ENCODE assay signal across 27 mouse cellular contexts in genomic region chr12:28288376-28288896, GRCm38 (mm10).
"Had no signal": no experiment of that assay in that cellular context is flagged by ENCODE, and none has a peak within 500 bp of the region (broad histone marks: within the 10 kb centered on the region; RNA-seq: fewer than 3 reads in every experiment).

No protein-coding gene starts in this region.

- H3K4me1 ChIP-seq: heart, embryonic 13.5 days; heart, embryonic 15.5 days; hindbrain, embryonic 13.5 days; hindbrain, embryonic 15.5 days; kidney, embryonic 15.5 days; limb, embryonic 13.5 days; limb, embryonic 15.5 days; liver, embryonic 12.5 days had no signal

- H3K27me3 ChIP-seq: heart, embryonic 13.5 days; heart, embryonic 15.5 days; hindbrain, embryonic 13.5 days; hindbrain, embryonic 15.5 days; kidney, embryonic 15.5 days; limb, embryonic 13.5 days; limb, embryonic 15.5 days; liver, embryonic 12.5 days had no signal

- ATAC-seq: hindbrain, postnatal 0 days; intestine, embryonic 16.5 days; liver, embryonic 12.5 days had no signal

- H3K4me3 ChIP-seq: gastrocnemius, adult 2 months; heart, adult 2 months; heart, embryonic 13.5 days; heart, embryonic 15.5 days; hindbrain, embryonic 13.5 days; hindbrain, embryonic 15.5 days; kidney, embryonic 15.5 days; limb, embryonic 13.5 days; limb, embryonic 15.5 days; liver, embryonic 12.5 days had no signal

- DNase-seq: gastrocnemius, adult 2 months; gastrocnemius, postnatal 10 days; gastrocnemius, postnatal 25 days; heart, adult 2 months; heart, postnatal 4 days; kidney, adult 11 months; kidney, adult 2 months; kidney, adult 9 months; kidney, postnatal 14 days; kidney, postnatal 36 days; layer of hippocampus, adult 9-11 months; layer of hippocampus, postnatal 36 days; left cerebral cortex, postnatal 4 days; lung, adult 18-20 months had no signal

- H3K27ac ChIP-seq: gastrocnemius, adult 2 months; heart, adult 2 months; heart, embryonic 13.5 days; heart, embryonic 15.5 days; hindbrain, embryonic 13.5 days; hindbrain, embryonic 15.5 days; hindbrain, postnatal 0 days; kidney, embryonic 15.5 days; kidney, postnatal 0 days; limb, embryonic 13.5 days; limb, embryonic 15.5 days; liver, embryonic 12.5 days; liver, embryonic 14.5 days had no signal

- H3K4me2 ChIP-seq: heart, embryonic 11.5 days; heart, embryonic 13.5 days; heart, embryonic 15.5 days; hindbrain, embryonic 13.5 days; hindbrain, embryonic 15.5 days; kidney, embryonic 15.5 days; limb, embryonic 13.5 days; limb, embryonic 15.5 days; liver, embryonic 12.5 days had no signal

- H3K9me3 ChIP-seq: heart, embryonic 13.5 days; heart, embryonic 15.5 days; hindbrain, embryonic 13.5 days; hindbrain, embryonic 15.5 days; kidney, embryonic 15.5 days; limb, embryonic 13.5 days; limb, embryonic 15.5 days; liver, embryonic 12.5 days had no signal

- H3K36me3 ChIP-seq: heart, embryonic 13.5 days; heart, embryonic 15.5 days; hindbrain, embryonic 13.5 days; hindbrain, embryonic 15.5 days; kidney, embryonic 15.5 days; limb, embryonic 13.5 days; limb, embryonic 15.5 days; liver, embryonic 12.5 days had no signal

- H3K9ac ChIP-seq: heart, embryonic 13.5 days; heart, embryonic 15.5 days; hindbrain, embryonic 13.5 days; hindbrain, embryonic 15.5 days; kidney, embryonic 15.5 days; limb, embryonic 13.5 days; limb, embryonic 15.5 days; liver, embryonic 12.5 days; liver, embryonic 14.5 days had no signal
